Mouse (Mus musculus) liver, embryonic 11.5 days (tissue): ENCODE results near the gene Ppm1n. TPM values are rescaled to one million over a fixed set of nuclear protein-coding genes. Genes with fewer than 3 reads are reported as not detected.

Source experiments
- ATAC-seq: fragments of 200-750 bp; cut with Nextera tagmentation; replicated peaks from 2 replicates; pipeline ENCODE4 v1.8.0; 2017; ENCODE audit warnings: moderate number of reproducible peaks, mild to moderate bottlenecking, moderate TSS enrichment, moderate library complexity; ENCODE audit not compliant: low FRiP score
- DNase-seq: peaks from one replicate; pipeline ENCODE4 v3.0.0-alpha.2; 2017; ENCODE audit warnings: low spot score
- H3K27ac ChIP-seq: fragments of 300-500 bp; sonication (generic); 2 replicates; pipeline ENCODE4 v1.5.1; 2014; ENCODE audit warnings: mild to moderate bottlenecking, low read depth, low read length, control low read depth
- H3K27me3 ChIP-seq: fragments of 300-500 bp; sonication (generic); replicated peaks from 2 replicates; pipeline ENCODE4 v1.6.1; 2014; ENCODE audit warnings: low read length, mixed read lengths; ENCODE audit not compliant: control insufficient read depth, insufficient read depth
- H3K36me3 ChIP-seq: fragments of 300-500 bp; sonication (generic); 2 replicates; pipeline ENCODE4 v1.6.1; 2014; ENCODE audit warnings: mild to moderate bottlenecking, low read length, moderate library complexity, mixed read lengths; ENCODE audit not compliant: control insufficient read depth, insufficient read depth
- H3K4me1 ChIP-seq: fragments of 300-500 bp; sonication (generic); replicated peaks from 2 replicates; pipeline ENCODE4 v1.6.1; 2014; ENCODE audit warnings: low read length, mixed read lengths; ENCODE audit not compliant: control insufficient read depth, insufficient read depth
- H3K4me2 ChIP-seq: fragments of 300-500 bp; sonication (generic); 2 replicates; pipeline ENCODE4 v1.6.1; 2014; ENCODE audit warnings: mild to moderate bottlenecking, control low read depth, moderate library complexity
- H3K4me3 ChIP-seq: fragments of 300-500 bp; sonication (generic); 2 replicates; pipeline ENCODE4 v1.5.1; 2014; ENCODE audit warnings: low read depth, low read length, control low read depth
- H3K9ac ChIP-seq: fragments of 300-500 bp; sonication (generic); 2 replicates; pipeline ENCODE4 v1.6.1; 2014; ENCODE audit warnings: low read depth, low read length, control low read depth
- H3K9me3 ChIP-seq: fragments of 300-500 bp; sonication (generic); 2 replicates; pipeline ENCODE4 v1.6.1; 2016; ENCODE audit warnings: low read length, inconsistent platforms, mixed read lengths; ENCODE audit not compliant: control insufficient read depth
- WGBS: fragments of 180-500 bp; shearing (Covaris S2); extraction: QIAGEN DNeasy Blood & Tissue Kit; methylation state at CpG from one replicate; pipeline ENCODE4 v1.1.7; 2014; 5-methylcytosine and 5-hydroxymethylcytosine counted together
- polyA plus RNA-seq: library from polyadenylated mRNA; unstranded; fragments of >200 nt; fragmentation: Nextera tagmentation; extraction: Ambion mirVana; gene quantifications from 2 replicates; pipeline ENCODE4 v1.2.1, GENCODE M21; 2014

The Ppm1n gene
- polyA plus RNA-seq, 1 experiment from 2014 or later: not detected

DNA sequence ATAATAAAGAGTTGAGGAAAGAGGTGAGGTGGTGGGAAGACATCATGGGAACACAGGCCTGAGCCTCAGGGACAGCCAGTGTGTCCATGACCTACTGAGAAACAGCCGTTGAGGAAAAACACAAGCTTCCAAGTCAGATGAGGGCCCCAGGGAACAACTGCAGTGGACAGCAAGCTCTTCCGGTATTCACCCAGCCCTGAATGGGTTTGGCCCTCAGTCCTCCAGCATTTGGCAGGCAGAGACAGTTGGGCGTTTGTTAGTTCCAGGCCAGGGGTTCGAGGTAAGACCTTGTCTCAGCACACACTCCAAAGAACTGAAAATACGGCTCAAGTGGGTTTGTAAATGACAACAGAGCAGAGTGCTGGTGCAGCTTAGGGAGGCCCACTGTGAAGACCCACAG is 26.4 kb downstream of the Ppm1n start:
- no peak overlapping the region; the same call in 1 of the 2 replicates for H3K27ac ChIP-seq
- peaks cover 15% of the 10 kb centered on the region; the same call in 1 of the 2 replicates for H3K36me3 ChIP-seq
- no peak overlapping the region for H3K9ac ChIP-seq
- ATAC-seq: no peak
- no peaks in the 10 kb centered on the region for H3K27me3 ChIP-seq
- H3K4me1 ChIP-seq: peaks cover 11% of the 10 kb centered on the region
- DNase-seq: no peak
- no peak overlapping the region for H3K4me2 ChIP-seq
- H3K4me3 ChIP-seq: no peak overlapping the region
- no peaks in the 10 kb centered on the region for H3K9me3 ChIP-seq
- WGBS: 67% methylated on average over 5 of the region's 5 CpGs

DNA sequence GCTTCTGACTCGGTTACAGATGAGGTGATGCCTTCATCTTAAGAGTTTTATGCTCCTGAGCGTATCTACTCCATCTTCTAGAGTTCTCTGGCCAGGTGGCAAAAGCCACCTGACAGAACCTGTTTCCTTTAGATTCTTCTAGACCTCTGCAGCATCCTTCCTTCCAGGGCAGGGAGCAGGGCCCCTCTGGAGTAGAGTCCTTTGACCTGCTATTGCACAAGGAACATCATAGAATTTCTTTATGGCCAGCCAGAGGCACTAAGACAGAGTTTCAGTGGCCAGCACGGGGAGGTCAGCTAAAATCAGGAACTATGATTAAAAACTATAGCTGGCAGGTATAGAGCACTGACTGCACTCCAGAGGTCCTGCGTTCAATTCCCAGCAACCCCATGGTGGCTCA is 27.8 kb downstream of the Ppm1n start:
- Histone ChIP-seq H3K4me1 (peaks cover 8% of the 10 kb centered on the region), H3K4me3 (no peak overlapping the region), H3K27me3 (no peaks in the 10 kb centered on the region), H3K4me2 (no peak overlapping the region), H3K9ac (no peak overlapping the region), H3K27ac (no peak overlapping the region), H3K9me3 (no peaks in the 10 kb centered on the region), H3K36me3 (peaks cover 11% of the 10 kb centered on the region; the same call in 1 of the 2 replicates)
- ATAC-seq (no peak), DNase-seq (no peak)
- 75% methylated on average over 4 of the region's 4 CpGs for WGBS

DNA sequence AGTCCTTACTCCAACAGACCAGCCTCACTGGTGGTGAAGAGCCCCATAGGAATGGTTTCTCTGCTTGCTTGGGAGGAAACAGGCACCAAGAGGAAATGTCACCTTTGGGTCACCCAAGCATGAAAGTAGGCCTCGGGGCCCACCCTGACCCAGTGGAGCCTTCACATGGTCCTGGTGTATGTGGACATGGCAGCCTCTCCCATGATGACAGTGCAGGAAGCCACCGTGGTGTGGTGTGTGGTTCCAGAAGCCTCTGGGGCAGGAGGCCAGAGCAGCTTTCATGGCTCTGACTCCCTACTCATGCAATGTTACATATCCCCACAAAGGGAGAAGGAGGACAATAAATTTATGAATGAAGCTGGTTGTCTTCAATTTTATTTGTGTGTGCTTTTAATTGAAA is 32.4 kb downstream of the Ppm1n start:
- H3K9me3 ChIP-seq: no peaks in the 10 kb centered on the region
- no peak for DNase-seq
- 0 out of 2 replicates have a peak overlapping the region, but pooled peaks have one; percentile 15 for H3K9ac ChIP-seq
- H3K4me1 ChIP-seq: peaks cover 13% of the 10 kb centered on the region
- no peaks in the 10 kb centered on the region for H3K27me3 ChIP-seq
- 85% methylated on average over 2 of the region's 2 CpGs for WGBS
- ATAC-seq: no peak
- H3K4me2 ChIP-seq: no peak overlapping the region
- peaks cover 12% of the 10 kb centered on the region; the same call in 1 of the 2 replicates for H3K36me3 ChIP-seq
- H3K27ac ChIP-seq: peak overlapping the region; percentile 60
- no peak overlapping the region for H3K4me3 ChIP-seq

DNA sequence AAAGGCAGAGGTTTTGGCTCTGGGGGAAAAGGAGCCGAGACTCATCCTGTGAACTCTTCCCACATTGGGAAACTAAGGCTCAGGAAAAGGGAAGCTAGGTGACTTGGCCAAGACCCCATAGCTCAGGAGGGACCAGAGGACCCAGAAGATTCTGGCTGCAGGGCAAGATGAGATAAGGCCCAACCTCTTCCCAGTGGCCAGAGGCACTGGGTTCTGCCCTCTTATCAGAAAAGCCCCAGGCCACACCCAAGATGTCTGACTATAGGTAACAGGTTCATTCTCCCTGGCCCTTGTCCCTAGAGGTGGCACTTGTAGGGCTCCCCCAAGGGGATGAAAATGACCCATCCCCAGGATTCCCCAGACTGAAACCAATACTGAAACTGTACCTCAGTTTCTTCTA is 33.0 kb downstream of the Ppm1n start:
- Histone ChIP-seq H3K4me3 (no peak overlapping the region), H3K4me1 (peaks cover 13% of the 10 kb centered on the region), H3K4me2 (0 out of 2 replicates have a peak overlapping the region, but pooled peaks have one; percentile 20), H3K9ac (no peak overlapping the region), H3K36me3 (peaks cover 12% of the 10 kb centered on the region; the same call in 1 of the 2 replicates), H3K27ac (peak overlapping the region; percentile 60), H3K27me3 (no peaks in the 10 kb centered on the region), H3K9me3 (no peaks in the 10 kb centered on the region)
- DNase-seq (no peak), ATAC-seq (peak; percentile 77)
- 67% methylated on average over 1 of the region's 1 CpGs for WGBS

- Histone ChIP-seq H3K4me2 (no peak overlapping the region), H3K9ac (no peak overlapping the region), H3K27ac (no peak overlapping the region), H3K27me3 (no peaks in the 10 kb centered on the region), H3K9me3 (no peaks in the 10 kb centered on the region), H3K4me3 (no peak overlapping the region), H3K36me3 (peaks cover 16% of the 10 kb centered on the region; the same call in 1 of the 2 replicates), H3K4me1 (peaks cover 22% of the 10 kb centered on the region)
- no peak for DNase-seq
- WGBS: 78% methylated on average over 3 of the region's 3 CpGs
- no peak for ATAC-seq
These were observed 34.8 kb downstream of the Ppm1n start for GRCm38 (mm10) chr7:19245083-19245482.

- ATAC-seq: no peak
- Histone ChIP-seq H3K4me3 (no peak overlapping the region), H3K27me3 (no peaks in the 10 kb centered on the region), H3K9ac (no peak overlapping the region), H3K9me3 (no peaks in the 10 kb centered on the region), H3K4me2 (no peak overlapping the region), H3K4me1 (peaks cover 31% of the 10 kb centered on the region), H3K27ac (no peak overlapping the region), H3K36me3 (peaks cover 16% of the 10 kb centered on the region; the same call in 1 of the 2 replicates)
- DNase-seq: no peak
- 84% methylated on average over 5 of the region's 5 CpGs for WGBS
These were observed 36.0 kb downstream of the Ppm1n start for GRCm38 (mm10) chr7:19243858-19244257.

GRCm38 (mm10) chr7:19242005-19242404 is 37.9 kb downstream of the Ppm1n start:
- Histone ChIP-seq H3K4me1 (peaks cover 34% of the 10 kb centered on the region), H3K27ac (no peak overlapping the region)
- 91% methylated on average over 1 of the region's 1 CpGs for WGBS

GRCm38 (mm10) chr7:19240905-19241463 is 38.9 kb downstream of the Ppm1n start:
- H3K36me3 ChIP-seq: peaks cover 13% of the 10 kb centered on the region; the same call in 1 of the 2 replicates

More at GRCm38 (mm10) chr7:19242005-19242404, 37.9 kb downstream of the Ppm1n start:
- Histone ChIP-seq H3K4me2 (no peak overlapping the region; the same call in 1 of the 2 replicates), H3K4me3 (no peak overlapping the region), H3K36me3 (peaks cover 13% of the 10 kb centered on the region; the same call in 1 of the 2 replicates), H3K9ac (no peak overlapping the region), H3K27me3 (no peaks in the 10 kb centered on the region), H3K9me3 (no peaks in the 10 kb centered on the region)
- no peak for DNase-seq
- ATAC-seq: no peak

GRCm38 (mm10) chr7:19239986-19240385 is 39.9 kb downstream of the Ppm1n start:
- H3K4me3 ChIP-seq: 0 out of 2 replicates have a peak overlapping the region, but pooled peaks have one; percentile 11
- H3K4me2 ChIP-seq: peak overlapping the region; percentile 56
- H3K27me3 ChIP-seq: no peaks in the 10 kb centered on the region
- peak overlapping the region; percentile 42 for H3K9ac ChIP-seq
- no peak for DNase-seq
- peak; percentile 91 for ATAC-seq
- peaks cover 46% of the 10 kb centered on the region for H3K4me1 ChIP-seq
- no peaks in the 10 kb centered on the region for H3K9me3 ChIP-seq
- H3K27ac ChIP-seq: peak overlapping the region; percentile 95
- peaks cover 8% of the 10 kb centered on the region; the same call in 1 of the 2 replicates for H3K36me3 ChIP-seq
- WGBS: 28% methylated on average over 1 of the region's 4 CpGs

More at GRCm38 (mm10) chr7:19240905-19241463, 38.9 kb downstream of the Ppm1n start:
- Histone ChIP-seq H3K4me3 (no peak overlapping the region), H3K4me2 (peak overlapping the region; percentile 14; the same call in 1 of the 2 replicates), H3K9me3 (no peaks in the 10 kb centered on the region), H3K27ac (peak overlapping the region; percentile 95), H3K4me1 (peaks cover 36% of the 10 kb centered on the region), H3K9ac (peak overlapping the region; percentile 47), H3K27me3 (no peaks in the 10 kb centered on the region)
- WGBS: 88% methylated on average over 8 of the region's 8 CpGs
- ATAC-seq: no peak
- no peak for DNase-seq
